Mouse (Mus musculus) embryonic fibroblast, embryonic 13.5 days (primary cell): ENCODE results near the gene Lmod1. TPM values are rescaled to one million over a fixed set of nuclear protein-coding genes. Genes with fewer than 3 reads are reported as not detected.

Experiments
- H3K27ac ChIP-seq: 2 replicates; pipeline ENCODE4 v1.5.1; 2012; ENCODE audit warnings: low read length, control low read depth, inconsistent platforms; ENCODE audit not compliant: insufficient read depth
- H3K4me1 ChIP-seq: 2 replicates; pipeline ENCODE4 v1.6.1; 2011; ENCODE audit warnings: low read length; ENCODE audit not compliant: control insufficient read depth, insufficient read depth
- H3K4me3 ChIP-seq: 2 replicates; pipeline ENCODE4 v1.5.1; 2011; ENCODE audit warnings: mild to moderate bottlenecking, control low read depth, low read length; ENCODE audit not compliant: insufficient read depth
- CTCF ChIP-seq: IDR thresholded peaks from 2 replicates; pipeline ENCODE4 v1.5.1; 2011; ENCODE audit warnings: mild to moderate bottlenecking, control low read depth, low read length, moderate library complexity, borderline replicate concordance; ENCODE audit not compliant: insufficient read depth
- POLR2A ChIP-seq: IDR thresholded peaks from 2 replicates; pipeline ENCODE4 v1.6.1; 2011; ENCODE audit warnings: low read depth, mild to moderate bottlenecking, control low read depth, low read length, moderate library complexity
- polyA plus RNA-seq: library from polyadenylated mRNA; stranded (reverse); fragments of >200 nt; gene quantifications from 2 replicates; pipeline ENCODE4 v1.2.4, GENCODE M21; 2011; ENCODE audit warnings: low read depth; ENCODE audit not compliant: missing spikeins, insufficient read length

The Lmod1 gene
- 47.9 and 79.9 TPM in 2 replicates for polyA plus RNA-seq

- H3K27ac ChIP-seq: peak within 1 kb of the TSS; percentile 77
- TF ChIP-seq CTCF (no peak), POLR2A (peak; percentile 95)
- H3K4me3 ChIP-seq: peak within 1 kb of the TSS; percentile 54
- H3K4me1 ChIP-seq: no peaks in the 10 kb centered on the region
Observed at GRCm38 (mm10) chr1:135324571-135324970, at the start of gene Lmod1. TSS of gene Lmod1 (plus strand) at chr1:135324807.

- no peaks in the 10 kb centered on the region for H3K4me1 ChIP-seq
Observed at GRCm38 (mm10) chr1:135280646-135281045, 44.0 kb upstream of the Lmod1 start.

GRCm38 (mm10) chr1:135281841-135282240, 42.8 kb upstream of the Lmod1 start:
- no peak for TF ChIP-seq CTCF
- TF ChIP-seq POLR2A: no peak
- Histone ChIP-seq H3K27ac (no peak overlapping the region), H3K4me1 (no peaks in the 10 kb centered on the region), H3K4me3 (no peak overlapping the region)

More at GRCm38 (mm10) chr1:135280646-135281045, 44.0 kb upstream of the Lmod1 start:
- no peak overlapping the region for H3K4me3 ChIP-seq
- no peak overlapping the region for H3K27ac ChIP-seq
- no peak for TF ChIP-seq POLR2A
- TF ChIP-seq CTCF: no peak

- no peak for TF ChIP-seq CTCF
- no peak for TF ChIP-seq POLR2A
- 0 out of 2 replicates have a peak overlapping the region, but pooled peaks have one; percentile 38 for H3K27ac ChIP-seq
- peak overlapping the region; percentile 54 for H3K4me3 ChIP-seq
- no peaks in the 10 kb centered on the region for H3K4me1 ChIP-seq
Observed at GRCm38 (mm10) chr1:135282536-135283286, 41.9 kb upstream of the Lmod1 start.

- Histone ChIP-seq H3K4me3 (peak overlapping the region; percentile 54), H3K4me1 (no peaks in the 10 kb centered on the region), H3K27ac (peak overlapping the region; percentile 38)
- TF ChIP-seq CTCF (no peak), POLR2A (no peak)
Observed at GRCm38 (mm10) chr1:135283287-135283825, 41.3 kb upstream of the Lmod1 start.

- Histone ChIP-seq H3K27ac (peak within 1 kb of the TSS; percentile 38), H3K4me1 (no peaks in the 10 kb centered on the region), H3K4me3 (peak within 1 kb of the TSS; percentile 54)
- TF ChIP-seq POLR2A: peak; percentile 89
- no peak for TF ChIP-seq CTCF
Observed at GRCm38 (mm10) chr1:135283826-135284291, 40.7 kb upstream of the Lmod1 start, which contains the start of gene Rnpep. TSS of gene Rnpep (minus strand) at chr1:135284084.

GRCm38 (mm10) chr1:135286311-135286710, 38.3 kb upstream of the Lmod1 start:
- H3K4me1 ChIP-seq: no peaks in the 10 kb centered on the region
- no peak overlapping the region for H3K4me3 ChIP-seq
- H3K27ac ChIP-seq: no peak overlapping the region
- no peak for TF ChIP-seq POLR2A
- TF ChIP-seq CTCF: no peak

GRCm38 (mm10) chr1:135290908-135291307, 33.7 kb upstream of the Lmod1 start:
- no peak overlapping the region for H3K4me3 ChIP-seq
- no peak overlapping the region for H3K27ac ChIP-seq
- H3K4me1 ChIP-seq: no peaks in the 10 kb centered on the region
- TF ChIP-seq POLR2A (no peak), CTCF (no peak)

GRCm38 (mm10) chr1:135311356-135311755, 13.3 kb upstream of the Lmod1 start:
- Histone ChIP-seq H3K4me3 (no peak overlapping the region), H3K4me1 (peaks cover 3% of the 10 kb centered on the region; the same call in 1 of the 2 replicates), H3K27ac (no peak overlapping the region)
- TF ChIP-seq POLR2A: no peak
- no peak for TF ChIP-seq CTCF

GRCm38 (mm10) chr1:135312201-135312600, 12.4 kb upstream of the Lmod1 start:
- TF ChIP-seq POLR2A (no peak), CTCF (no peak)

More at GRCm38 (mm10) chr1:135312201-135312600, 12.4 kb upstream of the Lmod1 start:
- no peak overlapping the region for H3K27ac ChIP-seq
- peaks cover 3% of the 10 kb centered on the region; the same call in 1 of the 2 replicates for H3K4me1 ChIP-seq
- H3K4me3 ChIP-seq: peak overlapping the region; percentile 89
